ENCODE assay signal across 10 mouse cellular contexts in the genomic region with DNA sequence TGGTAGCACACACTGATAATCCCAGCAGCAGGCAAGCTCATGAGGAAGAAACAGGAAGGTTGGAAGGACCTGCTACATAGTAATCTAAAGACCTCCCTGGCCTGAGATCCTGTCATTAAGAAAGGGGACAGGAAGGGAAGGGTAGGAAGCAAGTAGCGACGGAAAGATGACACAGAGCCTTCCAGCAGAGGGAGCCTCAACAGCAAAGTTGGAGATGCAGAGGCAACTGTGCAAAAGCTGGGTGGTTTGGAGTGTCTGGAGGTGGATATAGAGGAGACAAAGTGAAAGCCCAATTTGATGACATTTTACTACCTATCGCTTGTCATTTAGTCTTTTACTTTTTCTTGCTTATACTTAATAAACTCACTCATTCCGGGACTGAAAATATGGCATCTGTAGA. TPM values are rescaled to one million over a fixed set of nuclear protein-coding genes. Genes with fewer than 3 reads are reported as not detected.
A peak's percentile ranks its signal among the peaks of the same experiment; 100 is the strongest.
DNase-seq lines count a peak whose midpoint lies in the region; ATAC-seq and TF ChIP-seq lines count a peak whose summit lies in the region.
"Had no signal": no experiment of that assay in that cellular context is flagged by ENCODE, and none has a peak within 500 bp of the region (broad histone marks: within the 10 kb centered on the region; RNA-seq: fewer than 3 reads in every experiment).

No protein-coding gene starts in this region.

- H3K4me2 ChIP-seq in liver, postnatal 0 days (ENCODE audit: low read depth, low read length), result no peak overlapping the region
- no peak overlapping the region for H3K4me2 ChIP-seq in liver, embryonic 11.5 days
- H3K4me2 ChIP-seq: liver, embryonic 13.5 days had no signal

- H3K27me3 ChIP-seq in liver, postnatal 0 days (ENCODE audit: insufficient read depth, low read length), result no peaks in the 10 kb centered on the region
- H3K27me3 ChIP-seq in liver, embryonic 11.5 days (replicated peaks; ENCODE audit: control insufficient read depth, insufficient read depth, low read length), result peaks cover 4% of the 10 kb centered on the region; the same call in 1 of the 2 replicates

- H3K27ac ChIP-seq in liver, postnatal 0 days (ENCODE audit: low read depth), result no peak overlapping the region
- H3K27ac ChIP-seq in liver, embryonic 11.5 days (ENCODE audit: low read depth, low read length), result no peak overlapping the region
- H3K27ac ChIP-seq in bone marrow macrophage, adult 2 months (ENCODE audit: insufficient read depth, low read depth, low read length), result no peak overlapping the region
- H3K27ac ChIP-seq: liver, embryonic 13.5 days had no signal

- H3K4me1 ChIP-seq in liver, postnatal 0 days (ENCODE audit: insufficient read depth), result no peaks in the 10 kb centered on the region
- H3K4me1 ChIP-seq in liver, embryonic 11.5 days (replicated peaks; ENCODE audit: control insufficient read depth, insufficient read depth, low read length), result no peaks in the 10 kb centered on the region
- H3K4me1 ChIP-seq in bone marrow macrophage, adult 2 months (ENCODE audit: control insufficient read depth, insufficient read depth, low read length), result 0 out of 2 replicates have a peak, but pooled peaks cover 2% of the 10 kb centered on the region

- peak; percentile 69 for TF ChIP-seq CTCF in liver, postnatal 0 days (IDR thresholded peaks at IDR 0.05; ENCODE audit: low read depth)
- TF ChIP-seq CTCF in bone marrow macrophage, adult 2 months (IDR thresholded peaks at IDR 0.05; ENCODE audit: low read depth, low read length), result 0 out of 2 replicates have a peak, but pooled peaks have one; percentile 48

- H3K36me3 ChIP-seq in liver, postnatal 0 days (replicated peaks; ENCODE audit: insufficient read depth, low read length), result no peaks in the 10 kb centered on the region
- H3K36me3 ChIP-seq in liver, embryonic 11.5 days (ENCODE audit: control insufficient read depth, insufficient read depth, low read length), result no peaks in the 10 kb centered on the region
- H3K36me3 ChIP-seq: G1E; liver, embryonic 13.5 days had no signal

- TF ChIP-seq POLR2A in bone marrow macrophage, adult 2 months (IDR thresholded peaks at IDR 0.05; ENCODE audit: borderline replicate concordance, low read depth, low read length), result no peak

- H3K4me3 ChIP-seq in liver, postnatal 0 days (ENCODE audit: low read depth, low read length), result no peak overlapping the region
- no peak overlapping the region for H3K4me3 ChIP-seq in liver, embryonic 11.5 days (ENCODE audit: low read depth, low read length)
- H3K4me3 ChIP-seq in bone marrow macrophage, adult 2 months (ENCODE audit: insufficient read depth, low read length), result no peak overlapping the region
- H3K4me3 ChIP-seq: liver, embryonic 13.5 days had no signal

- no peak for ATAC-seq in liver, postnatal 0 days
- no peak for ATAC-seq in liver, embryonic 11.5 days (replicated peaks; ENCODE audit: low FRiP score)

- no peak overlapping the region for H3K9ac ChIP-seq in liver, postnatal 0 days (replicated peaks)
- no peak overlapping the region for H3K9ac ChIP-seq in liver, embryonic 11.5 days (ENCODE audit: low read depth, low read length)
- H3K9ac ChIP-seq: liver, embryonic 13.5 days had no signal

- no peak for TF ChIP-seq EP300 in liver, postnatal 0 days (IDR thresholded peaks at IDR 0.05; ENCODE audit: low read depth)

- peak; percentile 54 to 62 for DNase-seq in cerebellum, adult 18-20 months
- no peak for DNase-seq in cerebellum, adult 8-10 months
- DNase-seq in liver, postnatal 0 days, result peak; percentile 29
- DNase-seq in liver, embryonic 11.5 days (ENCODE audit: low spot score), result no peak
- peak; percentile 65 for DNase-seq in kidney, postnatal 14 days
- DNase-seq in retina, embryonic 14.5 days (ENCODE audit: low spot score), result peak; percentile 50
- DNase-seq in MN1 (ENCODE audit: low spot score), result no peak
- DNase-seq: liver, embryonic 13.5 days had no signal

- H3K9me3 ChIP-seq in liver, postnatal 0 days (ENCODE audit: low read length), result no peaks in the 10 kb centered on the region
- H3K9me3 ChIP-seq in liver, embryonic 11.5 days (ENCODE audit: control insufficient read depth, low read length), result no peaks in the 10 kb centered on the region
- H3K9me3 ChIP-seq: liver, embryonic 13.5 days had no signal

- 35% methylated on average over 4 of the region's 4 CpGs for WGBS in liver, postnatal 0 days (ENCODE audit: insufficient replicate concordance)
- 33% methylated on average over 4 of the region's 4 CpGs for WGBS in liver, embryonic 11.5 days

RNA-seq across cellular contexts. Expression of a gene that starts 19.0 kb away (rescaled TPM):
- 0.11 TPM in 1 of 2 replicates, not detected in the other for polyA plus RNA-seq in liver, postnatal 0 days (2015; fragmentation: Nextera tagmentation; extraction: Ambion mirVana)
- 0.18 and 0.25 TPM in 2 replicates for polyA plus RNA-seq in liver, embryonic 11.5 days (2014; fragmentation: Nextera tagmentation; extraction: Ambion mirVana)
- not detected in 2 replicates for polyA plus RNA-seq in bone marrow macrophage, adult 2 months (2012; ENCODE audit: insufficient read depth, insufficient read length, missing spikeins)
- polyA plus RNA-seq: G1E had no signal

RNA-seq across cellular contexts. Expression of a gene that starts 45.7 kb away (rescaled TPM):
- 28.4 and 30.6 TPM in 2 replicates for polyA plus RNA-seq in liver, postnatal 0 days (2015; fragmentation: Nextera tagmentation; extraction: Ambion mirVana)
- polyA plus RNA-seq in liver, embryonic 11.5 days (2014; fragmentation: Nextera tagmentation; extraction: Ambion mirVana), result 24.9 and 25.3 TPM in 2 replicates
- 77.0 and 84.9 TPM in 2 replicates for polyA plus RNA-seq in bone marrow macrophage, adult 2 months (2012; ENCODE audit: insufficient read depth, insufficient read length, missing spikeins)

Comparison
In these comparisons a context has a peak if more than half of its experiments do, and no peak if none do; other contexts are left out.
1. DNase-seq: peak in cerebellum, adult 18-20 months (2 of 2), liver, postnatal 0 days (single experiment), kidney, postnatal 14 days (single experiment) and retina, embryonic 14.5 days (single experiment); none in cerebellum, adult 8-10 months (single experiment), liver, embryonic 11.5 days (single experiment) and MN1 (single experiment).